Mouse (Mus musculus): Measurements from ENCODE around the gene Ilf3.

DNA sequence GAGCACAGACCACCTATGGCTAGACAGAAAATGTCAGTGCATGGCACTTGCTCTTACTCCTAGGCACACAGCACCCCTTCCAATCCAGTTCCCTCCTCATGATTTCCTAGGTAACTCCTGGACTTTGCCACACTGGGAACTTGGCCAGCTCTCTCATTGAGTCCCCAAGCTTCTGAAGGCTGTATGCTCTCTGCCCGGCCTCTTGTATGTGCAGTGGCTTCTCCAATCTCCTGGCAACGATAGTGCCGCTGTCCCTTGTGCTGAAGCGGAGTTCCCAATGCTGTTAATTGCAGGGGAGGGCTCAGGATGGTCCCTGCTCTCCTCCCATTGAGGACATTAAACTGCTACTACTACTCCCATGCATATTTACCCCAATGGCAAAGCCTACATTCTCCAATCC is 40.3 kb downstream of the Ilf3 start:
- TF ChIP-seq POLR2A (IDR thresholded peaks at IDR 0.05; ENCODE audit: low read depth, low read length) (no peak), CTCF (IDR thresholded peaks at IDR 0.05; ENCODE audit: extremely low read depth, insufficient read length, insufficient replicate concordance, low read depth, low read length) (no peak)
